In the genomic region with DNA sequence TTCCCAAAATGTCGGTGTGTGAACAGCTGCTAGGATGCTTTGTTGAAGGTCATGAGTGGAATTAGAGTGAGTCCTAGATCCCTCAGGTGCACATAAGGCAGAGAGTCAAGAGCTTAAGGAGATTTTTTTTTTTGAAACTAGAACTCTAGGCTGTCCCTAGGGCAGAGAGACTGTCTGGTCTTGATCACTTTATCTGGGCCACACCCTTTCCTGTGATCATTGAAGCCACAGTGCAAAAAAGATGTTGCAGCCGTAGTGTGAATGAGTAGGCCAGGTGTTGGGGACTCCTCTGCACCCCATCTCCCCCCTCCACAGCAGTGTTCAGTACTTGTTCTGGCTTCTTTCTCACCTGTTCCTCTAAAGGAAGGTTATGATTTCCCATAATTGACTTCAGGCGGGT, we compare ENCODE assay signal across 29 mouse cellular contexts.
DNase-seq lines count a peak whose midpoint lies in the region; ATAC-seq and TF ChIP-seq lines count a peak whose summit lies in the region.
"Had no signal": no experiment of that assay in that cellular context is flagged by ENCODE, and none has a peak within 500 bp of the region (broad histone marks: within the 10 kb centered on the region; RNA-seq: fewer than 3 reads in every experiment).

No protein-coding gene starts in this region.

- H3K4me2 ChIP-seq in liver, embryonic 14.5 days (ENCODE audit: low read depth) = peak overlapping the region; percentile 38
- no peak overlapping the region for H3K4me2 ChIP-seq in heart, embryonic 11.5 days
- H3K4me2 ChIP-seq: forebrain, embryonic 13.5 days; hindbrain, embryonic 15.5 days; kidney, embryonic 15.5 days; limb, embryonic 15.5 days; lung, embryonic 15.5 days; neural tube, embryonic 15.5 days had no signal

- H3K27me3 ChIP-seq in liver, embryonic 14.5 days (ENCODE audit: control insufficient read depth, insufficient read depth, low read length) = no peaks in the 10 kb centered on the region
- H3K27me3 ChIP-seq in heart, embryonic 11.5 days (ENCODE audit: control insufficient read depth, insufficient read depth, low read length) = no peaks in the 10 kb centered on the region
- H3K27me3 ChIP-seq: CH12.LX; forebrain, embryonic 13.5 days; hindbrain, embryonic 15.5 days; kidney, embryonic 15.5 days; limb, embryonic 15.5 days; lung, embryonic 15.5 days; neural tube, embryonic 15.5 days had no signal

- no peaks in the 10 kb centered on the region for H3K36me3 ChIP-seq in liver, embryonic 14.5 days (replicated peaks; ENCODE audit: control insufficient read depth, insufficient read depth, low read depth)
- H3K36me3 ChIP-seq in heart, embryonic 11.5 days (ENCODE audit: control insufficient read depth, insufficient read depth, low read length) = no peaks in the 10 kb centered on the region
- H3K36me3 ChIP-seq: hindbrain, embryonic 10.5 days; hindbrain, embryonic 15.5 days; kidney, embryonic 15.5 days; limb, embryonic 15.5 days; lung, embryonic 15.5 days; neural tube, embryonic 15.5 days had no signal

- TF ChIP-seq EP300 in liver, embryonic 14.5 days (IDR thresholded peaks at IDR 0.05; ENCODE audit: low read depth) = no peak

- DNase-seq in CD4-positive, CD25-positive, alpha-beta regulatory T cell, adult 2 months (ENCODE audit: low read depth, low spot score) = peak; percentile 44
- peak; percentile 17 for DNase-seq in c-Kit-positive CD71-positive TER-119-positive erythroid progenitor cells, embryonic 14.5 days (ENCODE audit: low spot score)
- peak in 1 of 3 experiments; percentile 32 for DNase-seq in liver, embryonic 14.5 days (ENCODE audit: low read depth in 3 of 3, low spot score in 3 of 3)
- no peak for DNase-seq in left cerebral cortex, postnatal 10 days (ENCODE audit: extremely low spot score in 1 of 2, low spot score in 2 of 2)
- no peak for DNase-seq in left cerebral cortex, adult 18-20 months (ENCODE audit: low spot score in 2 of 2)
- DNase-seq: adrenal gland, postnatal 14 days; cerebellum, adult 8-10 months; cerebellum, postnatal 25 days; heart, postnatal 14 days; kidney, adult 18-20 months; kidney, postnatal 25 days; left cerebral cortex, postnatal 4 days; lung, postnatal 36 days; midbrain, embryonic 14.5 days; retina, postnatal 1 day; right cerebral cortex, postnatal 25 days; thymus, postnatal 14 days had no signal

- H3K27ac ChIP-seq in liver, embryonic 14.5 days = no peak overlapping the region
- H3K27ac ChIP-seq in heart, embryonic 11.5 days (ENCODE audit: low read depth, low read length) = no peak overlapping the region
- H3K27ac ChIP-seq: forebrain, embryonic 13.5 days; hindbrain, embryonic 10.5 days; hindbrain, embryonic 15.5 days; kidney, embryonic 15.5 days; left cerebral cortex, adult 2 months; limb, embryonic 15.5 days; lung, embryonic 15.5 days; neural tube, embryonic 15.5 days had no signal

- 42% methylated on average over 3 of the region's 3 CpGs for WGBS in liver, embryonic 14.5 days (ENCODE audit: insufficient replicate concordance)
- 70% methylated on average over 3 of the region's 3 CpGs for WGBS in heart, embryonic 11.5 days (ENCODE audit: insufficient replicate concordance)

- H3K4me1 ChIP-seq in liver, embryonic 14.5 days (replicated peaks; ENCODE audit: control insufficient read depth in 2 of 2, insufficient read depth in 2 of 2, low read length in 1 of 2) = peaks cover 15 to 24% of the 10 kb centered on the region in 2 experiments
- H3K4me1 ChIP-seq in heart, embryonic 11.5 days (ENCODE audit: control insufficient read depth, insufficient read depth, low read length) = peaks cover 6% of the 10 kb centered on the region
- H3K4me1 ChIP-seq: hindbrain, embryonic 15.5 days; neural tube, embryonic 15.5 days had no signal

- H3K9ac ChIP-seq in liver, embryonic 14.5 days (replicated peaks) = no peak overlapping the region
- no peak overlapping the region for H3K9ac ChIP-seq in heart, embryonic 11.5 days (ENCODE audit: low read depth, low read length)
- H3K9ac ChIP-seq: forebrain, embryonic 13.5 days; hindbrain, embryonic 15.5 days; kidney, embryonic 15.5 days; limb, embryonic 15.5 days; lung, embryonic 15.5 days; neural tube, embryonic 15.5 days had no signal

- H3K4me3 ChIP-seq in liver, embryonic 14.5 days (ENCODE audit: insufficient read depth in 1 of 2, low read depth in 2 of 2, low read length in 2 of 2) = no peak overlapping the region
- H3K4me3 ChIP-seq in heart, embryonic 11.5 days (ENCODE audit: low read depth, low read length) = no peak overlapping the region
- H3K4me3 ChIP-seq: forebrain, embryonic 13.5 days; hindbrain, embryonic 10.5 days; hindbrain, embryonic 15.5 days; kidney, embryonic 15.5 days; left cerebral cortex, adult 2 months; limb, embryonic 15.5 days; lung, embryonic 15.5 days; neural tube, embryonic 15.5 days had no signal

- peak; percentile 14; the same call in 1 of the 2 replicates for ATAC-seq in liver, embryonic 14.5 days (ENCODE audit: insufficient read depth)
- peak; percentile 18; the same call in 1 of the 2 replicates for ATAC-seq in megakaryocyte progenitor cell, adult 5-6 weeks (replicated peaks; ENCODE audit: poor library complexity)
- ATAC-seq in heart, embryonic 11.5 days (replicated peaks; ENCODE audit: insufficient number of reproducible peaks, low FRiP score, low TSS enrichment) = no peak
- ATAC-seq in cerebellum, adult (ENCODE audit: insufficient number of reproducible peaks, low FRiP score, low TSS enrichment) = no peak
- ATAC-seq: forebrain, embryonic 13.5 days had no signal

- no peak for TF ChIP-seq CTCF in liver, embryonic 14.5 days (IDR thresholded peaks at IDR 0.05; ENCODE audit: low read depth)

- no peaks in the 10 kb centered on the region for H3K9me3 ChIP-seq in liver, embryonic 14.5 days (ENCODE audit: control insufficient read depth, low read length)
- no peaks in the 10 kb centered on the region for H3K9me3 ChIP-seq in heart, embryonic 11.5 days (replicated peaks; ENCODE audit: control insufficient read depth, low read length)
- H3K9me3 ChIP-seq: forebrain, embryonic 13.5 days; hindbrain, embryonic 10.5 days; hindbrain, embryonic 15.5 days; kidney, embryonic 15.5 days; limb, embryonic 15.5 days; lung, embryonic 15.5 days; neural tube, embryonic 15.5 days had no signal

- intact Hi-C loops in left cerebral cortex, postnatal 10 days (cut with DNase I) = no loop called here

Comparison
In these comparisons a context has a peak if more than half of its experiments do, and no peak if none do; other contexts are left out.
1. DNase-seq: peak in CD4-positive, CD25-positive, alpha-beta regulatory T cell, adult 2 months (single experiment) and c-Kit-positive CD71-positive TER-119-positive erythroid progenitor cells, embryonic 14.5 days (single experiment); none in left cerebral cortex, postnatal 10 days (0 of 2) and left cerebral cortex, adult 18-20 months (0 of 2).
2. ATAC-seq: peak in liver, embryonic 14.5 days (single experiment) and megakaryocyte progenitor cell, adult 5-6 weeks (single experiment); none in heart, embryonic 11.5 days (single experiment) and cerebellum, adult (single experiment).